Mouse (Mus musculus): ENCODE measurements at regions not wholly inside any gene's neighbourhood (a gene's known extent, or its start where the extent isn't known, plus 50 kb on each side); places are given as distances from the start of the nearest gene placed in this dataset.

- no peak for ATAC-seq
- TF ChIP-seq CTCF (IDR thresholded peaks at IDR 0.05; ENCODE audit: low read depth), result no peak
- Histone ChIP-seq H3K4me1 (replicated peaks; ENCODE audit: control insufficient read depth, insufficient read depth, low read length) (no peaks in the 10 kb centered on the region), H3K27me3 (replicated peaks; ENCODE audit: control insufficient read depth, insufficient read depth, low read length) (no peaks in the 10 kb centered on the region), H3K4me3 (ENCODE audit: low read depth, low read length) (no peak overlapping the region), H3K27ac (ENCODE audit: low read depth, low read length) (no peak overlapping the region), H3K36me3 (ENCODE audit: control insufficient read depth, insufficient read depth) (no peaks in the 10 kb centered on the region), H3K4me2 (replicated peaks; ENCODE audit: low read depth) (no peak overlapping the region), H3K9me3 (ENCODE audit: control insufficient read depth) (no peaks in the 10 kb centered on the region), H3K9ac (ENCODE audit: low read depth, low read length) (no peak overlapping the region)
- 42% methylated on average over 3 of the region's 3 CpGs for WGBS
Measured at GRCm38 (mm10) chr8:6340158-6340855, 1235.2 kb upstream of the Slc10a2 start.

GRCm38 (mm10) chr8:6334254-6334993 lies 1229.3 kb upstream of the Slc10a2 start:
- Histone ChIP-seq H3K27me3 (replicated peaks; ENCODE audit: control insufficient read depth, insufficient read depth, low read length) (no peaks in the 10 kb centered on the region), H3K4me2 (replicated peaks; ENCODE audit: low read depth) (no peak overlapping the region), H3K9me3 (ENCODE audit: control insufficient read depth) (no peaks in the 10 kb centered on the region), H3K36me3 (ENCODE audit: control insufficient read depth, insufficient read depth) (no peaks in the 10 kb centered on the region), H3K27ac (ENCODE audit: low read depth, low read length) (no peak overlapping the region), H3K9ac (ENCODE audit: low read depth, low read length) (no peak overlapping the region), H3K4me3 (ENCODE audit: low read depth, low read length) (no peak overlapping the region), H3K4me1 (replicated peaks; ENCODE audit: control insufficient read depth, insufficient read depth, low read length) (no peaks in the 10 kb centered on the region)
- 44% methylated on average over 3 of the region's 3 CpGs for WGBS
- no peak for TF ChIP-seq CTCF (IDR thresholded peaks at IDR 0.05; ENCODE audit: low read depth)
- peak; percentile 100 for ATAC-seq

- no peak overlapping the region for H3K9ac ChIP-seq (ENCODE audit: low read depth, low read length)
- no peak for ATAC-seq
- H3K4me3 ChIP-seq (ENCODE audit: low read depth, low read length), result no peak overlapping the region
- no peaks in the 10 kb centered on the region for H3K9me3 ChIP-seq (ENCODE audit: control insufficient read depth)
- no peaks in the 10 kb centered on the region for H3K4me1 ChIP-seq (replicated peaks; ENCODE audit: control insufficient read depth, insufficient read depth, low read length)
- 65% methylated on average over 1 of the region's 1 CpGs for WGBS
- no peak overlapping the region for H3K4me2 ChIP-seq (replicated peaks; ENCODE audit: low read depth)
- H3K27me3 ChIP-seq (replicated peaks; ENCODE audit: control insufficient read depth, insufficient read depth, low read length), result no peaks in the 10 kb centered on the region
- H3K36me3 ChIP-seq (ENCODE audit: control insufficient read depth, insufficient read depth), result no peaks in the 10 kb centered on the region
- no peak overlapping the region for H3K27ac ChIP-seq (ENCODE audit: low read depth, low read length)
- no peak for TF ChIP-seq CTCF (IDR thresholded peaks at IDR 0.05; ENCODE audit: low read depth)
Measured at GRCm38 (mm10) chr8:6321346-6321745, 1216.2 kb upstream of the Slc10a2 start.

- ATAC-seq, result peak; percentile 72
- Histone ChIP-seq H3K4me1 (replicated peaks; ENCODE audit: control insufficient read depth, insufficient read depth, low read length) (no peaks in the 10 kb centered on the region), H3K4me2 (replicated peaks; ENCODE audit: low read depth) (no peak overlapping the region), H3K36me3 (ENCODE audit: control insufficient read depth, insufficient read depth) (no peaks in the 10 kb centered on the region), H3K4me3 (ENCODE audit: low read depth, low read length) (no peak overlapping the region), H3K9me3 (ENCODE audit: control insufficient read depth) (no peaks in the 10 kb centered on the region), H3K27me3 (replicated peaks; ENCODE audit: control insufficient read depth, insufficient read depth, low read length) (no peaks in the 10 kb centered on the region), H3K27ac (ENCODE audit: low read depth, low read length) (no peak overlapping the region), H3K9ac (ENCODE audit: low read depth, low read length) (no peak overlapping the region)
- TF ChIP-seq CTCF (IDR thresholded peaks at IDR 0.05; ENCODE audit: low read depth), result no peak
- 62% methylated on average over 4 of the region's 4 CpGs for WGBS
Measured at GRCm38 (mm10) chr8:6315162-6315845, 1210.2 kb upstream of the Slc10a2 start.

GRCm38 (mm10) chr8:6288889-6289288 lies 1183.7 kb upstream of the Slc10a2 start:
- Histone ChIP-seq H3K4me1 (replicated peaks; ENCODE audit: control insufficient read depth, insufficient read depth, low read length) (no peaks in the 10 kb centered on the region), H3K9ac (ENCODE audit: low read depth, low read length) (no peak overlapping the region), H3K27me3 (replicated peaks; ENCODE audit: control insufficient read depth, insufficient read depth, low read length) (no peaks in the 10 kb centered on the region), H3K4me3 (ENCODE audit: low read depth, low read length) (no peak overlapping the region), H3K36me3 (ENCODE audit: control insufficient read depth, insufficient read depth) (no peaks in the 10 kb centered on the region), H3K9me3 (ENCODE audit: control insufficient read depth) (no peaks in the 10 kb centered on the region), H3K27ac (ENCODE audit: low read depth, low read length) (no peak overlapping the region), H3K4me2 (replicated peaks; ENCODE audit: low read depth) (no peak overlapping the region)
- TF ChIP-seq CTCF (IDR thresholded peaks at IDR 0.05; ENCODE audit: low read depth), result no peak
- no peak for ATAC-seq
- 66% methylated on average over 3 of the region's 3 CpGs for WGBS

- Histone ChIP-seq H3K9me3 (ENCODE audit: control insufficient read depth) (no peaks in the 10 kb centered on the region), H3K27ac (ENCODE audit: low read depth, low read length) (no peak overlapping the region), H3K9ac (ENCODE audit: low read depth, low read length) (no peak overlapping the region), H3K27me3 (replicated peaks; ENCODE audit: control insufficient read depth, insufficient read depth, low read length) (no peaks in the 10 kb centered on the region), H3K4me2 (replicated peaks; ENCODE audit: low read depth) (no peak overlapping the region), H3K36me3 (ENCODE audit: control insufficient read depth, insufficient read depth) (no peaks in the 10 kb centered on the region), H3K4me1 (replicated peaks; ENCODE audit: control insufficient read depth, insufficient read depth, low read length) (no peaks in the 10 kb centered on the region), H3K4me3 (ENCODE audit: low read depth, low read length) (no peak overlapping the region)
- no peak for ATAC-seq
- TF ChIP-seq CTCF (IDR thresholded peaks at IDR 0.05; ENCODE audit: low read depth), result no peak
- 87% methylated on average over 1 of the region's 1 CpGs for WGBS
Measured at GRCm38 (mm10) chr8:6279903-6280302, 1174.8 kb upstream of the Slc10a2 start.
